Mouse (Mus musculus): Measurements from ENCODE around the gene Mrps27. TPM values are rescaled to one million over a fixed set of nuclear protein-coding genes. Genes with fewer than 3 reads are reported as not detected.

Gene Mrps27
- total RNA-seq, 2 experiments from 2014 or later = 27.5 to 29.6 TPM

- DNase-seq (ENCODE audit: extremely low spot score in 1 of 2, low spot score in 2 of 2) = no peak
- intact Hi-C loops (cut with DNase I) = no loop called here
These were observed 549 bp upstream of the Mrps27 start for GRCm38 (mm10) chr13:99343876-99344598.

- intact Hi-C loops (cut with DNase I) = loop anchor here (5.0 to 10.0 kb wide), 2 partner anchors 145 to 492 kb away; no protein-coding TSS in a partner anchor
These were observed 5.4 kb downstream of the Mrps27 start for GRCm38 (mm10) chr13:99350009-99350408.

GRCm38 (mm10) chr13:99351186-99351585 is 6.6 kb downstream of the Mrps27 start:
- intact Hi-C loops (cut with DNase I) = loop anchor here (5.0 to 10.0 kb wide), 2 partner anchors 144 to 491 kb away; no protein-coding TSS in a partner anchor
- no peak for DNase-seq (ENCODE audit: extremely low spot score in 1 of 2, low spot score in 2 of 2)

More at GRCm38 (mm10) chr13:99350009-99350408, 5.4 kb downstream of the Mrps27 start:
- no peak for DNase-seq (ENCODE audit: extremely low spot score in 1 of 2, low spot score in 2 of 2)

- intact Hi-C loops (cut with DNase I) = loop anchor here (5.0 to 10.0 kb wide), 2 partner anchors 143 to 491 kb away; no protein-coding TSS in a partner anchor
- DNase-seq (ENCODE audit: extremely low spot score in 1 of 2, low spot score in 2 of 2) = no peak
These were observed 7.0 kb downstream of the Mrps27 start for GRCm38 (mm10) chr13:99351596-99351995.

- peak; percentile 96 to 97 for DNase-seq (ENCODE audit: extremely low spot score in 1 of 2, low spot score in 2 of 2)
- intact Hi-C loops (cut with DNase I) = loop anchor here (5.0 to 10.0 kb wide), 2 partner anchors 142 to 489 kb away; no protein-coding TSS in a partner anchor
These were observed 8.3 kb downstream of the Mrps27 start for GRCm38 (mm10) chr13:99352758-99353489.

- intact Hi-C loops (cut with DNase I) = loop anchor here (5.0 to 10.0 kb wide), 2 partner anchors 141 to 489 kb away; no protein-coding TSS in a partner anchor
- no peak for DNase-seq (ENCODE audit: extremely low spot score in 1 of 2, low spot score in 2 of 2)
These were observed 8.9 kb downstream of the Mrps27 start for GRCm38 (mm10) chr13:99353490-99353851.

GRCm38 (mm10) chr13:99355072-99355471 is 10.5 kb downstream of the Mrps27 start:
- DNase-seq (ENCODE audit: extremely low spot score in 1 of 2, low spot score in 2 of 2) = no peak
- intact Hi-C loops (cut with DNase I) = loop anchor here (5.0 to 10.0 kb wide), 2 partner anchors 140 to 662 kb away; partner anchors contain the start of gene Mccc2

- intact Hi-C loops (cut with DNase I) = loop anchor here (5.0 to 10.0 kb wide), 2 partner anchors 139 to 661 kb away; partner anchors contain the start of gene Mccc2
- peak in 1 of 2 experiments; percentile 7 for DNase-seq (ENCODE audit: extremely low spot score in 1 of 2, low spot score in 2 of 2)
These were observed 11.3 kb downstream of the Mrps27 start for GRCm38 (mm10) chr13:99355861-99356260.

GRCm38 (mm10) chr13:99356428-99357265 is 12.1 kb downstream of the Mrps27 start:
- intact Hi-C loops (cut with DNase I) = loop anchor here (5.0 to 10.0 kb wide), 2 partner anchors 138 to 661 kb away; partner anchors contain the start of gene Mccc2
- DNase-seq (ENCODE audit: extremely low spot score in 1 of 2, low spot score in 2 of 2) = peak in 1 of 2 experiments; percentile 28

GRCm38 (mm10) chr13:99358921-99359320 is 14.3 kb downstream of the Mrps27 start:
- intact Hi-C loops (cut with DNase I) = loop anchor here (5.0 to 10.0 kb wide), 2 partner anchors 136 to 658 kb away; partner anchors contain the start of gene Mccc2
- DNase-seq (ENCODE audit: extremely low spot score in 1 of 2, low spot score in 2 of 2) = peak in 1 of 2 experiments; percentile 7

GRCm38 (mm10) chr13:99363866-99364265 is 19.3 kb downstream of the Mrps27 start:
- DNase-seq (ENCODE audit: extremely low spot score in 1 of 2, low spot score in 2 of 2) = no peak
- intact Hi-C loops (cut with DNase I) = no loop called here

- peak; percentile 45 to 62 for DNase-seq (ENCODE audit: extremely low spot score in 1 of 2, low spot score in 2 of 2)
- intact Hi-C loops (cut with DNase I) = loop anchor here (5.0 kb wide), 1 partner anchor 476 kb away; no protein-coding TSS in a partner anchor
These were observed 22.0 kb downstream of the Mrps27 start for GRCm38 (mm10) chr13:99366422-99367175.

- intact Hi-C loops (cut with DNase I) = loop anchor here (5.0 kb wide), 1 partner anchor 475 kb away; no protein-coding TSS in a partner anchor
- DNase-seq (ENCODE audit: extremely low spot score in 1 of 2, low spot score in 2 of 2) = no peak
These were observed 23.1 kb downstream of the Mrps27 start for GRCm38 (mm10) chr13:99367554-99368174.

GRCm38 (mm10) chr13:99369103-99369502 is 24.5 kb downstream of the Mrps27 start:
- DNase-seq (ENCODE audit: extremely low spot score in 1 of 2, low spot score in 2 of 2) = no peak
- intact Hi-C loops (cut with DNase I) = loop anchor here (5.0 kb wide), 1 partner anchor 473 kb away; no protein-coding TSS in a partner anchor

- no peak for DNase-seq (ENCODE audit: extremely low spot score in 1 of 2, low spot score in 2 of 2)
- intact Hi-C loops (cut with DNase I) = no loop called here
These were observed 26.7 kb downstream of the Mrps27 start for GRCm38 (mm10) chr13:99371285-99371684.

GRCm38 (mm10) chr13:99373684-99374083 is 29.1 kb downstream of the Mrps27 start:
- DNase-seq (ENCODE audit: extremely low spot score in 1 of 2, low spot score in 2 of 2) = no peak
- intact Hi-C loops (cut with DNase I) = no loop called here

GRCm38 (mm10) chr13:99374191-99374590 is 29.6 kb downstream of the Mrps27 start:
- intact Hi-C loops (cut with DNase I) = no loop called here
- no peak for DNase-seq (ENCODE audit: extremely low spot score in 1 of 2, low spot score in 2 of 2)
